In genomic region chr1:162188744-162189143, GRCm38 (mm10) we compare ENCODE assay signal across 32 mouse cellular contexts.
A peak's percentile ranks its signal among the peaks of the same experiment; 100 is the strongest.
DNase-seq lines count a peak whose midpoint lies in the region; ATAC-seq and TF ChIP-seq lines count a peak whose summit lies in the region.
"Had no signal": no experiment of that assay in that cellular context is flagged by ENCODE, and none has a peak within 500 bp of the region (broad histone marks: within the 10 kb centered on the region; RNA-seq: fewer than 3 reads in every experiment).

No protein-coding gene starts in this region.

- no peak overlapping the region for H3K4me3 ChIP-seq in heart, adult 2 months
- peak overlapping the region; percentile 40 to 55 (median 52) for H3K4me3 ChIP-seq in CH12.LX (replicated peaks in 1 of 3; ENCODE audit: low read depth in 2 of 3, low read length in 2 of 3, poor library complexity in 1 of 3)
- no peak overlapping the region for H3K4me3 ChIP-seq in embryonic facial prominence, embryonic 15.5 days (replicated peaks)
- H3K4me3 ChIP-seq in limb, embryonic 13.5 days: no peak overlapping the region
- H3K4me3 ChIP-seq: forebrain, embryonic 10.5 days; forebrain, embryonic 15.5 days; hindbrain, embryonic 10.5 days; hindbrain, embryonic 15.5 days; intestine, embryonic 15.5 days had no signal

- intact Hi-C loops in heart, adult 2 months (cut with DNase I): no loop called here

- H3K4me1 ChIP-seq in heart, adult 2 months (ENCODE audit: control insufficient read depth, insufficient read depth, low read length): peaks cover 22% of the 10 kb centered on the region
- H3K4me1 ChIP-seq in CH12.LX (ENCODE audit: control insufficient read depth in 1 of 2, insufficient read depth in 2 of 2): peaks cover 24 to 56% of the 10 kb centered on the region in 2 experiments
- H3K4me1 ChIP-seq in embryonic facial prominence, embryonic 15.5 days: peaks cover 37% of the 10 kb centered on the region
- H3K4me1 ChIP-seq in limb, embryonic 13.5 days: peaks cover 47% of the 10 kb centered on the region

- no peak for TF ChIP-seq CTCF in heart, adult 2 months (IDR thresholded peaks at IDR 0.05)
- no peak for TF ChIP-seq CTCF in CH12.LX (conservative IDR thresholded peaks at IDR 0.05 in 1 of 2, IDR thresholded peaks at IDR 0.05 in 1 of 2; ENCODE audit: low read depth in 2 of 2, low read length in 2 of 2)

- H3K4me2 ChIP-seq in CH12.LX (ENCODE audit: insufficient read depth, low read depth, poor library complexity, severe bottlenecking): peak overlapping the region; percentile 72
- H3K4me2 ChIP-seq in embryonic facial prominence, embryonic 15.5 days (replicated peaks): no peak overlapping the region
- no peak overlapping the region for H3K4me2 ChIP-seq in limb, embryonic 13.5 days (replicated peaks)
- H3K4me2 ChIP-seq: forebrain, embryonic 15.5 days; hindbrain, embryonic 15.5 days; intestine, embryonic 15.5 days had no signal

- H3K9ac ChIP-seq in heart, adult 2 months (ENCODE audit: low read depth, low read length): no peak overlapping the region
- peak overlapping the region; percentile 58 for H3K9ac ChIP-seq in CH12.LX (ENCODE audit: insufficient read depth, low read depth)
- H3K9ac ChIP-seq in embryonic facial prominence, embryonic 15.5 days: no peak overlapping the region
- H3K9ac ChIP-seq in limb, embryonic 13.5 days: no peak overlapping the region
- H3K9ac ChIP-seq: forebrain, embryonic 15.5 days; hindbrain, embryonic 15.5 days; intestine, embryonic 15.5 days; liver, embryonic 14.5 days had no signal

- peaks cover 5% of the 10 kb centered on the region for H3K36me3 ChIP-seq in heart, adult 2 months (ENCODE audit: control insufficient read depth, insufficient read depth, low read length)
- no peaks in the 10 kb centered on the region for H3K36me3 ChIP-seq in CH12.LX (replicated peaks in 1 of 2; ENCODE audit: control insufficient read depth in 1 of 2, insufficient read depth in 1 of 2, low read length in 1 of 2)
- no peaks in the 10 kb centered on the region for H3K36me3 ChIP-seq in embryonic facial prominence, embryonic 15.5 days
- H3K36me3 ChIP-seq in limb, embryonic 13.5 days: no peaks in the 10 kb centered on the region
- H3K36me3 ChIP-seq: forebrain, embryonic 10.5 days; forebrain, embryonic 15.5 days; hindbrain, embryonic 10.5 days; hindbrain, embryonic 15.5 days; intestine, embryonic 15.5 days had no signal

- TF ChIP-seq RAD21 in CH12.LX (IDR thresholded peaks at IDR 0.05; ENCODE audit: low read depth, low read length): no peak

- DNase-seq in heart, adult 11 months: peak; percentile 79
- DNase-seq in heart, adult 2 months: no peak
- DNase-seq in CH12.LX (ENCODE audit: extremely low read depth): peak; percentile 66
- DNase-seq in right cerebral cortex, postnatal 25 days: no peak
- no peak for DNase-seq in thymus, postnatal 4 days
- DNase-seq in B cell, adult 2 months: no peak
- DNase-seq: adrenal gland, postnatal 10 days; cerebellum, adult 11-12 months; cerebellum, adult 9-11 months; embryo, embryonic 11 days; gastrocnemius, postnatal 25 days; heart, adult 18-20 months; heart, postnatal 14 days; kidney, adult 9 months; kidney, postnatal 10 days; layer of hippocampus, postnatal 36 days; liver; lung, adult 2 months; lung, postnatal 10 days; right cerebral cortex, adult 18-20 months; thymus, adult 2 months; thymus, postnatal 36 days had no signal

- dilution Hi-C loops in CH12.LX (cut with MboI; ENCODE audit: extremely low pct_ligation_motif_present, extremely low pct_unique_long_range_greater_than_20kb, low sequenced_read_pairs): no loop called here

- no peak overlapping the region for H3K27ac ChIP-seq in heart, adult 2 months
- peak overlapping the region; percentile 81 for H3K27ac ChIP-seq in CH12.LX (ENCODE audit: insufficient read depth, low read depth)
- peak overlapping the region; percentile 97 for H3K27ac ChIP-seq in embryonic facial prominence, embryonic 15.5 days (replicated peaks)
- H3K27ac ChIP-seq in limb, embryonic 13.5 days: peak overlapping the region; percentile 99
- H3K27ac ChIP-seq: forebrain, embryonic 10.5 days; forebrain, embryonic 15.5 days; hindbrain, embryonic 10.5 days; hindbrain, embryonic 15.5 days; liver, embryonic 14.5 days had no signal

- no peak for TF ChIP-seq EP300 in heart, adult 2 months (IDR thresholded peaks at IDR 0.05; ENCODE audit: insufficient read depth, low read depth, low read length)
- peak; percentile 82 for TF ChIP-seq EP300 in CH12.LX (IDR thresholded peaks at IDR 0.05; ENCODE audit: low read length)

- no peaks in the 10 kb centered on the region for H3K79me2 ChIP-seq in heart, adult 2 months (replicated peaks; ENCODE audit: control insufficient read depth, insufficient read depth, low read length)
- H3K79me2 ChIP-seq in CH12.LX (replicated peaks; ENCODE audit: control insufficient read depth, extremely low read depth, insufficient read depth, poor library complexity, severe bottlenecking): peaks cover 7% of the 10 kb centered on the region

- 94% methylated on average over 4 of the region's 4 CpGs for WGBS in heart, adult 2 months
- WGBS in embryonic facial prominence, embryonic 15.5 days: 84% methylated on average over 4 of the region's 4 CpGs
- WGBS in limb, embryonic 13.5 days: 86% methylated on average over 4 of the region's 4 CpGs

- H3K9me3 ChIP-seq in CH12.LX (replicated peaks; ENCODE audit: low read length): no peaks in the 10 kb centered on the region
- no peaks in the 10 kb centered on the region for H3K9me3 ChIP-seq in embryonic facial prominence, embryonic 15.5 days (replicated peaks)
- no peaks in the 10 kb centered on the region for H3K9me3 ChIP-seq in limb, embryonic 13.5 days
- H3K9me3 ChIP-seq: forebrain, embryonic 10.5 days; forebrain, embryonic 15.5 days; hindbrain, embryonic 10.5 days; hindbrain, embryonic 15.5 days; intestine, embryonic 15.5 days had no signal

- in situ Hi-C loops in CH12.LX (cut with MboI; ENCODE audit: low pct_ligation_motif_present, low pct_unique_long_range_greater_than_20kb, low sequenced_read_pairs): loop anchor here (10.0 kb wide), 2 partner anchors 126 to 184 kb away; no protein-coding TSS in a partner anchor

- ATAC-seq in embryonic facial prominence, embryonic 15.5 days (ENCODE audit: insufficient number of reproducible peaks, low FRiP score, low TSS enrichment, low read depth): no peak
- no peak for ATAC-seq in limb, embryonic 13.5 days (ENCODE audit: low FRiP score, low read depth)
- ATAC-seq: forebrain, embryonic 15.5 days; intestine, embryonic 15.5 days; midbrain, embryonic 16.5 days; Patski had no signal

- TF ChIP-seq POLR2A in heart, adult 2 months (IDR thresholded peaks at IDR 0.05; ENCODE audit: insufficient read depth, low read depth, low read length): no peak
- TF ChIP-seq POLR2A in CH12.LX (IDR thresholded peaks at IDR 0.05; ENCODE audit: low read depth, low read length): peak; percentile 55

- no peaks in the 10 kb centered on the region for H3K27me3 ChIP-seq in heart, adult 2 months (ENCODE audit: control insufficient read depth, insufficient read depth, low read length)
- H3K27me3 ChIP-seq in CH12.LX (replicated peaks): no peaks in the 10 kb centered on the region
- H3K27me3 ChIP-seq in embryonic facial prominence, embryonic 15.5 days: no peaks in the 10 kb centered on the region
- no peaks in the 10 kb centered on the region for H3K27me3 ChIP-seq in limb, embryonic 13.5 days
- H3K27me3 ChIP-seq: forebrain, embryonic 15.5 days; hindbrain, embryonic 15.5 days; intestine, embryonic 15.5 days; Patski had no signal

TF ChIP-seq in CH12.LX, 34 proteins besides CTCF, POLR2A, EP300 and RAD21 (continues in another document):
- TF ChIP-seq ETS1 (conservative IDR thresholded peaks at IDR 0.05; ENCODE audit: low read depth, low read length) (peak; percentile 83), NELFE (IDR thresholded peaks at IDR 0.05; ENCODE audit: low read depth, low read length) (no peak), JUND (conservative IDR thresholded peaks at IDR 0.05; ENCODE audit: low read depth, low read length) (peak; percentile 75), ZMIZ1 (IDR thresholded peaks at IDR 0.05; ENCODE audit: low read depth, low read length) (no peak), RCOR1 (conservative IDR thresholded peaks at IDR 0.05; ENCODE audit: low read depth, low read length) (0 out of 2 replicates have a peak, but pooled peaks have one; percentile 24), SIN3A (IDR thresholded peaks at IDR 0.05; ENCODE audit: low read length) (0 out of 2 replicates have a peak, but pooled peaks have one; percentile 3), BHLHE40 (IDR thresholded peaks at IDR 0.05; ENCODE audit: low read depth, low read length) (peak; percentile 82), CHD2 (IDR thresholded peaks at IDR 0.05; ENCODE audit: low read length) (no peak), CHD1 (IDR thresholded peaks at IDR 0.05; ENCODE audit: low read depth, low read length) (0 out of 2 replicates have a peak, but pooled peaks have one; percentile 47), MYC (IDR thresholded peaks at IDR 0.05; ENCODE audit: low read depth, low read length) (peak; percentile 56; the same call in 1 of the 2 replicates), MEF2A (IDR thresholded peaks at IDR 0.05; ENCODE audit: borderline replicate concordance, low read depth, low read length) (peak; percentile 89; the same call in 1 of the 2 replicates), HCFC1 (IDR thresholded peaks at IDR 0.05; ENCODE audit: low read depth, low read length) (peak; percentile 9; the same call in 1 of the 2 replicates), GABPA (IDR thresholded peaks at IDR 0.05; ENCODE audit: insufficient replicate concordance, low read depth, low read length) (no peak), TBP (conservative IDR thresholded peaks at IDR 0.05; ENCODE audit: low read depth, low read length) (peak; percentile 85), KAT2A (IDR thresholded peaks at IDR 0.05; ENCODE audit: insufficient replicate concordance, low read length) (no peak), ZC3H11A (IDR thresholded peaks at IDR 0.05; ENCODE audit: low read depth, low read length) (no peak), PAX5 (IDR thresholded peaks at IDR 0.05; ENCODE audit: low read length) (no peak), NRF1 (IDR thresholded peaks at IDR 0.05; ENCODE audit: low read depth, low read length) (no peak), JUN (IDR thresholded peaks at IDR 0.05; ENCODE audit: insufficient read depth, low read depth, low read length) (peak; percentile 72), USF1 (IDR thresholded peaks at IDR 0.05; ENCODE audit: low read depth, low read length) (peak; percentile 39), ELF1 (IDR thresholded peaks at IDR 0.05; ENCODE audit: low read depth, low read length) (peak; percentile 69; the same call in 1 of the 2 replicates), MXI1 (IDR thresholded peaks at IDR 0.05; ENCODE audit: low read depth, low read length) (no peak), MAZ (IDR thresholded peaks at IDR 0.05; ENCODE audit: low read depth, low read length) (no peak), IRF4 (IDR thresholded peaks at IDR 0.05; ENCODE audit: low read depth, low read length) (peak; percentile 89), E2F4 (IDR thresholded peaks at IDR 0.05; ENCODE audit: insufficient replicate concordance, low read depth, low read length) (no peak), SMC3 (IDR thresholded peaks at IDR 0.05; ENCODE audit: low read depth, low read length) (no peak)

Comparison
In these comparisons a context has a peak if more than half of its experiments do, and no peak if none do; other contexts are left out.
1. DNase-seq: peak in heart, adult 11 months (single experiment) and CH12.LX (single experiment); none in heart, adult 2 months (0 of 2), right cerebral cortex, postnatal 25 days (single experiment), thymus, postnatal 4 days (single experiment) and B cell, adult 2 months (0 of 2).
2. H3K4me3 ChIP-seq: peak in CH12.LX (3 of 3); none in heart, adult 2 months (single experiment), embryonic facial prominence, embryonic 15.5 days (single experiment) and limb, embryonic 13.5 days (single experiment).